Mouse (Mus musculus): ENCODE results near the gene 1700086D15Rik. TPM values are rescaled to one million over a fixed set of nuclear protein-coding genes. Genes with fewer than 3 reads are reported as not detected.

Gene 1700086D15Rik
- polyA plus RNA-seq (2015; fragmentation: Nextera tagmentation; extraction: Ambion mirVana): not detected in 2 replicates

DNA sequence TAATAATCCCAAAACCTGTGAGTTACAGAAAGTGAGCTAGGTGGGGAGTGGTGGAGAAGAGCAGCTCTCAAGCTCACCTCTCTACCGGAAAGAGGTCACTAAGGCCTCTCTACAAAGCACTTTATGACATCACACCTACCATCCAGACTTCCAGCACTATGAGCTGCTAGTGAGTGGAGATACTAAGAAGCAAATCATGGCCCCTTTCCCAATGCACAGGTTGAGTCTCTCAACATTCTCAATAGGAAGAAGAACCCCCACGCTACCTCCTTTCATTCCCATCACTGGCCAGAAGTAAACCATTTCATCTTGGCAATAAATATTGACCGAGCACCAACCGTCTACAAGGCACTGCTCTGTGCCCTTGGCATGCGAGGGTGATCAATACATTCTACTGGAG is at the start of gene 1700086D15Rik:
TSS of gene 1700086D15Rik (minus strand) at position 101 of the 400 bp plus-strand sequence.
- Histone ChIP-seq H3K36me3 (no peaks in the 10 kb centered on the region), H3K27me3 (peaks cover 22% of the 10 kb centered on the region), H3K4me3 (no peak within 1 kb of the TSS), H3K9me3 (no peaks in the 10 kb centered on the region), H3K9ac (no peak within 1 kb of the TSS), H3K27ac (no peak within 1 kb of the TSS), H3K4me1 (peaks cover 14% of the 10 kb centered on the region), H3K4me2 (no peak within 1 kb of the TSS)
- no peak for ATAC-seq (ENCODE audit: insufficient number of reproducible peaks, insufficient read depth, low FRiP score, low TSS enrichment, low read depth)
- 92% methylated on average over 5 of the region's 5 CpGs for WGBS

DNA sequence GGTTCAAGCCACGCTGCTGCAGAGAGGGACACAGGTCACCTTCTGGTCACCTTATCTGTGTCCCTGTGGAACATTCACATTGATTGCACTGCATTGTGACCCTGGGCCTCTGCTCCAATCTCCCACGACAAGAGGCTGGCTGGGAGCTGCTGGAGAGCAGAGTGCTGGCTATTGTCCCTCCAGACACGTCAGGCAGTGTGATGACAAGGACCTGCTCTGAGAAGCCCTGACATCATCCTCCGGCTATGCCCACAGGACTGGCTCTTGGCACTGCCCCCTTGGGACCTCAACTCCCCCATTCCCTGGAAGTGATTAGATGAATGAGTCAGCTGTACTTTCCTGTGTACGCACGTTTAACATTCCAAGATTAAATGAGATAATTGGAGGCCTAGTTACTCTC is 49.8 kb upstream of the 1700086D15Rik start:
- H3K4me3 ChIP-seq: no peak overlapping the region
- H3K27me3 ChIP-seq: no peaks in the 10 kb centered on the region
- H3K4me1 ChIP-seq: no peaks in the 10 kb centered on the region
- 38% methylated on average over 6 of the region's 6 CpGs for WGBS
- no peak for ATAC-seq (ENCODE audit: insufficient number of reproducible peaks, insufficient read depth, low FRiP score, low TSS enrichment, low read depth)
- H3K27ac ChIP-seq: no peak overlapping the region
- no peak overlapping the region for H3K9ac ChIP-seq
- H3K36me3 ChIP-seq: no peaks in the 10 kb centered on the region
- no peak overlapping the region for H3K4me2 ChIP-seq
- H3K9me3 ChIP-seq: no peaks in the 10 kb centered on the region

GRCm38 (mm10) chr11:65205306-65205705 is 45.6 kb upstream of the 1700086D15Rik start:
- Histone ChIP-seq H3K9me3 (no peaks in the 10 kb centered on the region), H3K4me2 (no peak overlapping the region), H3K9ac (no peak overlapping the region), H3K4me1 (no peaks in the 10 kb centered on the region), H3K4me3 (no peak overlapping the region), H3K36me3 (no peaks in the 10 kb centered on the region), H3K27me3 (no peaks in the 10 kb centered on the region; the same call in 1 of the 2 replicates), H3K27ac (no peak overlapping the region)
- 86% methylated on average over 5 of the region's 5 CpGs for WGBS
- no peak for ATAC-seq (ENCODE audit: insufficient number of reproducible peaks, insufficient read depth, low FRiP score, low TSS enrichment, low read depth)

DNA sequence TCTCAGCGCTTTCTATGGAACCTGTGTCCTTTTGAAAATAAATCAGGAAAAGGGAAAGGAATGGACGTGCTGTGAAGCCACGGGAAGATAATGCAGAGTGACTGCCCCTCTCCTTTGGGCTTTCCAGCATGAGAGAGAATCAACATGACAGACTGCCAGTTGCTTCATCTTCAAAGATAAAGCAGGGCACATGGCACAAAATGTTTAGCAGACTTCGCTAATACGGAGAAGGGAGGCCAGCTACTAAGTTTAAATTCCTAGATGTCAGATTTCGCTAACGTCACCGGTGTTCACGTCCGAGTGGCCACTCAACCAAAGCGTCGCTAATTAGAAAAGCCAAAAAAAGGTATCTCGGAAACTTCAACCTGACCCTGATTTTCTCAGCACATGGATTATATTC is 45.0 kb upstream of the 1700086D15Rik start:
- ATAC-seq (ENCODE audit: insufficient number of reproducible peaks, insufficient read depth, low FRiP score, low TSS enrichment, low read depth): no peak
- H3K9ac ChIP-seq: no peak overlapping the region
- H3K4me1 ChIP-seq: no peaks in the 10 kb centered on the region
- no peaks in the 10 kb centered on the region for H3K9me3 ChIP-seq
- WGBS: 60% methylated on average over 13 of the region's 13 CpGs
- H3K4me3 ChIP-seq: no peak overlapping the region
- no peaks in the 10 kb centered on the region; the same call in 1 of the 2 replicates for H3K27me3 ChIP-seq
- H3K4me2 ChIP-seq: no peak overlapping the region
- H3K27ac ChIP-seq: no peak overlapping the region
- H3K36me3 ChIP-seq: no peaks in the 10 kb centered on the region

- WGBS: 80% methylated on average over 1 of the region's 1 CpGs
- H3K4me3 ChIP-seq: no peak overlapping the region
- ATAC-seq (ENCODE audit: insufficient number of reproducible peaks, insufficient read depth, low FRiP score, low TSS enrichment, low read depth): no peak
- no peaks in the 10 kb centered on the region for H3K36me3 ChIP-seq
- no peak overlapping the region for H3K27ac ChIP-seq
- H3K9me3 ChIP-seq: no peaks in the 10 kb centered on the region
- H3K4me2 ChIP-seq: no peak overlapping the region
- H3K4me1 ChIP-seq: no peaks in the 10 kb centered on the region
- no peaks in the 10 kb centered on the region; the same call in 1 of the 2 replicates for H3K27me3 ChIP-seq
- H3K9ac ChIP-seq: no peak overlapping the region
Observed at GRCm38 (mm10) chr11:65203020-65203419, 43.3 kb upstream of the 1700086D15Rik start.

DNA sequence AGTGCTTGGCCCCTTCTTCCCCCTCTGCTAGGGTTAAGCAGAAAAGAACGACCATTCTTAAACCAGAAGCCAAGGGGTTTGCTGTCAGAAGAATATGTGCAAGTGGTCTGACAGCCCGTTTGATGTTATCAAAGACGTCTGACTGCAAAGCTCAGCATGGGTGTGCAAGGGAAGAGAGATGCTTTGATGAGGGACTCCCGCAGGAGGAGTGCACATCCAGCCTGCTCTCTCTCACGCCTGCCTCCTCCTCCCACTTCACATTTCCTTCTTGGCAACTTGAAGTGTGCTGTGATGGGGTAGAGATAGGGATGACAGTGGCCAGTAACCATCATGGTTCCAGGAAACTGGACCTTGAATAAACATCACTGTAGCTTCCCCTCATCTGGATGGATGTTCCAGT is 42.5 kb upstream of the 1700086D15Rik start:
- H3K9me3 ChIP-seq: no peaks in the 10 kb centered on the region
- no peaks in the 10 kb centered on the region for H3K4me1 ChIP-seq
- H3K4me2 ChIP-seq: no peak overlapping the region
- ATAC-seq (ENCODE audit: insufficient number of reproducible peaks, insufficient read depth, low FRiP score, low TSS enrichment, low read depth): no peak
- 34% methylated on average over 5 of the region's 5 CpGs for WGBS
- no peak overlapping the region for H3K9ac ChIP-seq
- no peaks in the 10 kb centered on the region; the same call in 1 of the 2 replicates for H3K27me3 ChIP-seq
- no peaks in the 10 kb centered on the region for H3K36me3 ChIP-seq
- H3K27ac ChIP-seq: no peak overlapping the region
- no peak overlapping the region for H3K4me3 ChIP-seq

- no peak overlapping the region for H3K4me3 ChIP-seq
- no peak overlapping the region for H3K27ac ChIP-seq
- ATAC-seq (ENCODE audit: insufficient number of reproducible peaks, insufficient read depth, low FRiP score, low TSS enrichment, low read depth): no peak
- no peaks in the 10 kb centered on the region for H3K36me3 ChIP-seq
- H3K4me1 ChIP-seq: no peaks in the 10 kb centered on the region
- 83% methylated on average over 3 of the region's 3 CpGs for WGBS
- no peaks in the 10 kb centered on the region for H3K9me3 ChIP-seq
- no peak overlapping the region for H3K4me2 ChIP-seq
- no peak overlapping the region for H3K9ac ChIP-seq
- no peaks in the 10 kb centered on the region for H3K27me3 ChIP-seq
Observed at GRCm38 (mm10) chr11:65198026-65198425, 38.3 kb upstream of the 1700086D15Rik start.

DNA sequence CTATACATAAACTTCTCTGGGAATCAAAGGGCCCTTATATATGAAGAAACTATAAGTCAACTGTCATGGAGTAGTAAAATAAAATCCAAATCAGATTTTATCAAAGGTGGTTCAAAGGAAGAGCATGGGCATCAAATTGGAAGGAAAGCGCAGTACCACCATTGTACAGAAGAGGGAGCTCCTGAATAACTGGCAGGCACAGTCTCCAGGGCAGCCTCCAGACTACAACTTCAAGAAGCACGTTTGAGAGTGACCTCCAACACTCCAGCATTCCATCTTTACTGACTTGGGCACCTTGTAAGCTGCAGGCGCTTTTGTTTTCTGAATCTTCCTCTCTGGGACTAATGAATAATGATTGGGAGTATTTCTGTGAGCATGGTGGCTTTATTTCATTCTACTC is 37.6 kb upstream of the 1700086D15Rik start:
- H3K4me1 ChIP-seq: no peaks in the 10 kb centered on the region
- WGBS: 3% methylated on average over 3 of the region's 3 CpGs
- no peaks in the 10 kb centered on the region for H3K36me3 ChIP-seq
- no peak for ATAC-seq (ENCODE audit: insufficient number of reproducible peaks, insufficient read depth, low FRiP score, low TSS enrichment, low read depth)
- no peak overlapping the region for H3K27ac ChIP-seq
- no peaks in the 10 kb centered on the region for H3K27me3 ChIP-seq
- no peaks in the 10 kb centered on the region for H3K9me3 ChIP-seq
- H3K9ac ChIP-seq: no peak overlapping the region
- no peak overlapping the region for H3K4me3 ChIP-seq
- no peak overlapping the region for H3K4me2 ChIP-seq

DNA sequence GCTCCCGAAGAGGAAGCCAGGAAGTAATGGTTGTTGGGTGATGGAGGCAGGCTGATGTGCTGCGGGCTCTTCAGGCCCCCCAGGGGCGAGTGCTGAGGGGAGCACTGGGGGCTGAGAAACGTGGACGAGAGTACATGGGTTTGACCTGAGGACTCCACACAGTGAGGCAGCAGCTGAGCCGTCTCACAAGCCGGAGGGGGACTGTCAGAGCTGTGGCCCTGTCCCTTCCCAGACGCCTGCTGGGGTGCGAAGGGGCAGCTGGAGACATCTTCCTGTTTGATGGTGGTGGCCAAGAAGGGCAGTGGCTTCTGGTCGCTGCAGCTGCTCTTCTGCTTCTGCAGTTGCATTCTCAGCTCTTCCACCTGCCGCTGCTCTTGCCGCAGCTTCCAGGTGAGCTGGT is 27.3 kb upstream of the 1700086D15Rik start:
- Histone ChIP-seq H3K9me3 (no peaks in the 10 kb centered on the region), H3K9ac (no peak overlapping the region), H3K27ac (no peak overlapping the region), H3K27me3 (no peaks in the 10 kb centered on the region), H3K4me3 (no peak overlapping the region), H3K36me3 (no peaks in the 10 kb centered on the region), H3K4me1 (no peaks in the 10 kb centered on the region), H3K4me2 (no peak overlapping the region)
- 79% methylated on average over 12 of the region's 12 CpGs for WGBS
- ATAC-seq (ENCODE audit: insufficient number of reproducible peaks, insufficient read depth, low FRiP score, low TSS enrichment, low read depth): no peak

DNA sequence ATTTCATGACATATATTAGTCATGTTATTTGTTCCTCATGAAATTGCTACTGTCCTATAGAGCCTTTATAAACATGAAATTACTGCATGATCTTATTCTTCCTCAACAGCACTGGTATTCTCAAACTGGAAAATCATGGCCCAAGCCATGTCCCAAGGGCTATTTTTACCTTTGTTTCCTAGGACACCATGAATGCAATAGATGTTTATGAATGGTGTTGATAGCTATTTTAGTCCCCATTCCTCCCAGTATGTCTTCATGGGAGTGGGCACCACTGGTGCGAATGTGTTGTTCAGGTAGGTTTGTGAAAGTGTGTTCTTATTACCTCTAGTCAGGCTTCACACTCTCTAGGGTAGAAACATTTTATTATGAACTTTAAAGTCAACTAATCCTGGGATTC is 25.4 kb upstream of the 1700086D15Rik start:
- no peak for ATAC-seq (ENCODE audit: insufficient number of reproducible peaks, insufficient read depth, low FRiP score, low TSS enrichment, low read depth)
- 92% methylated on average over 1 of the region's 1 CpGs for WGBS
- H3K9ac ChIP-seq: no peak overlapping the region
- H3K36me3 ChIP-seq: no peaks in the 10 kb centered on the region
- no peaks in the 10 kb centered on the region for H3K9me3 ChIP-seq
- no peak overlapping the region for H3K4me2 ChIP-seq
- no peak overlapping the region for H3K4me3 ChIP-seq
- no peaks in the 10 kb centered on the region for H3K4me1 ChIP-seq
- no peaks in the 10 kb centered on the region for H3K27me3 ChIP-seq
- H3K27ac ChIP-seq: no peak overlapping the region

DNA sequence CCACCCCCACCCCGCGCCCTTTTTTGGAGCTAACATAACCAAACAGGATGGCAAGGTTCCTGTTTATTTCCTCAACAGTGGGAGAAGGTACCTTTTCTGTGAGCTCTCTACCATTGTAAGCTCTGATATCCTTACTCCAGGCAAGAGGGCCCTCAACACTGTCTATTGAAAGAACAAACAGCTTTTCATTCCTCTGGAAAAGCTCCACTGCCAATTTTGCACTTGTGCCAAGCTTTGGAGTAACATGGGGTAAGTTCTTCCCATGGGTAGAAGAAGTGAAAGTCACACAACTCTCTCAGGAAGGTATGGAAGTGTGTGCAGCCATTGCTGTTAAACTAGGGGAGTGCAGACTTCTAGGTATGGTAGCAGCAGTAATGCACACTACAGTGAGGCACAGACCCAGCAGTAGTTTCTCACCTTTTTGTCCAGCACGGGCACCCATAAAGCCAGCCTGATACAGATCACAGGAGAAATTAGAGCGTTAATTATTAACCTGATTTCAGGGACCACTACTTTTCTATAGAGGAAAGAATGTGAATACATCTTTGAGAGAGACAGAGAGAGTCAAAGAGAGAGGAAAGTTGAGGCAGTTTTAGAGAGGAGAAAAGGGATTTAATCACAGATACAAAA is 10.5 kb upstream of the 1700086D15Rik start:
- 86% methylated on average over 4 of the region's 4 CpGs for WGBS
- no peak overlapping the region for H3K9ac ChIP-seq
- 0 out of 2 replicates have a peak, but pooled peaks cover 3% of the 10 kb centered on the region for H3K27me3 ChIP-seq
- no peak overlapping the region for H3K4me2 ChIP-seq
- ATAC-seq (ENCODE audit: insufficient number of reproducible peaks, insufficient read depth, low FRiP score, low TSS enrichment, low read depth): no peak
- H3K9me3 ChIP-seq: no peaks in the 10 kb centered on the region
- H3K4me1 ChIP-seq: no peaks in the 10 kb centered on the region
- no peaks in the 10 kb centered on the region for H3K36me3 ChIP-seq
- no peak overlapping the region for H3K27ac ChIP-seq
- no peak overlapping the region for H3K4me3 ChIP-seq

GRCm38 (mm10) chr11:65162767-65163120 is 3.1 kb upstream of the 1700086D15Rik start, which contains the start of gene Arhgap44:
TSS of gene Arhgap44 (minus strand) at chr11:65162961.
- Histone ChIP-seq H3K4me2 (peak within 1 kb of the TSS; percentile 89), H3K9me3 (no peaks in the 10 kb centered on the region), H3K9ac (peak within 1 kb of the TSS; percentile 87), H3K4me3 (peak within 1 kb of the TSS; percentile 87), H3K27me3 (peaks cover 25% of the 10 kb centered on the region), H3K27ac (no peak within 1 kb of the TSS), H3K4me1 (peaks cover 14% of the 10 kb centered on the region), H3K36me3 (no peaks in the 10 kb centered on the region)
- under 1% methylated on average over 25 of the region's 27 CpGs for WGBS
- ATAC-seq (ENCODE audit: insufficient number of reproducible peaks, insufficient read depth, low FRiP score, low TSS enrichment, low read depth): peak; percentile 78; the same call in 1 of the 2 replicates

Data from embryonic facial prominence, embryonic 13.5 days (tissue).